Mouse (Mus musculus) heart, adult 2 months (tissue): Measurements from ENCODE around the gene Phf19.

ENCODE experiments used
- CTCF ChIP-seq: fragments of 200-600 bp; IDR thresholded peaks from 2 replicates; pipeline ENCODE4 v1.8.1; 2022; ENCODE audit warnings: antibody characterized with exemption, mild to moderate bottlenecking, moderate library complexity
- POLR2A ChIP-seq: fragments of 200-500 bp; IDR thresholded peaks from 2 replicates; pipeline ENCODE4 v1.6.1; 2011; ENCODE audit warnings: mild to moderate bottlenecking, low read depth, low read length, control low read depth; ENCODE audit not compliant: insufficient read depth

GRCm38 (mm10) chr2:34901726-34902125 lies 12.1 kb downstream of the Phf19 start:
- TF ChIP-seq CTCF (no peak), POLR2A (no peak)
